Mouse (Mus musculus) ovary, postnatal 36 days (tissue): Measurements from ENCODE around the gene Adgrg3.

ENCODE experiments used
- DNase-seq: peaks from one replicate; pipeline ENCODE4 v3.0.0; 2022; ENCODE audit warnings: low spot score, mixed read lengths

The Adgrg3 gene

DNA sequence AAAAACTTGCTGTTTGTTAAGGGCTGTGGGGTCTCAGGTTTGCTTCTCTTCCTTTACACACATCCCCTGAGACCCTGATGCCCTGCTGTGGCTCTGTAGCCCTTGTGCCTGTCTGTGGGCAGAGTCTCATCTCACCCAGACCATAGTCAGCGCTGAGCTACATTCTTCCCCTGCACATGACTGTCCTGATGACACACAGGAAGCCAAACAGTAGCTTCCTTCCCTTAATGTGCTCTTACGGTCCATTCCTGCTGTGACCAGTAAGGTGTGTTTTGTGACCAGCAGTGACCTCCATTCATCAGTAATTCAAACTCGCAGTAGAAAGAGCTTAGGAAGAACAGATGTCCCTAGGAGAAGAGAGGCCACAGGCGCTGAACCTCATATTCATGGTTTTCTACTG, 6.9 kb downstream of the Adgrg3 start:
- no peak for DNase-seq

DNA sequence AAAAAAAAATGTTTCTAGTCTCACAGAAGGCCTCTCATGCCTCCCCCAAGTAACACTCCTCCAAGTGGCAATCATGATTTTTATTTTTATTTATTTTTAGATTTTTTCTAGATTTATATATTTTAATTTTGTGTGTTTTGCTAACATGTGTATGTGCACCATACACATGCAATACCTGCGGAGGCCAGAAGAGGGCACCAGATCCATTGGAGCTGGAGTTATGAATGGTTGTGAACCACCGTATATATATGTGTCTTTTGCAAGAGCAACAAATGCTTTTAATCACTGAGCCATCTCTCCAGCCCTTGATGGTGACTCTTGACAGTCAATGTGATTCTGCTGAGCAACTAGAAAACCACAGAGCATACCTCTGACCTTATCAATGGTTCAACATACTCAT, 7.9 kb downstream of the Adgrg3 start:
- DNase-seq, result no peak

DNA sequence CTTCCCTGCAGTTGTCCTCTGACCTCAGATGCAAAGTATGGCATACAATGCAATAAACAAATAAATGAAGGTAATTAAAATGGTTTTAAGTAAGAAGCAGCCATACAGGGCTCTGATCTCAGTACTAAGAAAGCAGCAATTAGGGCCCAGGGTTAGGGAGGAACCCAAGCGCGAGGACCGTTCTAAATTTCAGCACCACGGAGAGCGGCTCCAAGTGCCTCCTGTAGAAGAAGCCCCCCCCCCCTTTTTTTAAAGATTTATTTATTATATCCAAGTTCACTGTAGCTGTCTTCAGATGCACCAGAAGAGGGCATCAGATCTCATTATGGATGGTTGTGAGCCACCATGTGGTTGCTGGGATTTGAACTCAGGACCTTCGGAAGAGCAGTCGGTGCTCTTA, 10.9 kb downstream of the Adgrg3 start:
- DNase-seq, result peak; percentile 25

DNA sequence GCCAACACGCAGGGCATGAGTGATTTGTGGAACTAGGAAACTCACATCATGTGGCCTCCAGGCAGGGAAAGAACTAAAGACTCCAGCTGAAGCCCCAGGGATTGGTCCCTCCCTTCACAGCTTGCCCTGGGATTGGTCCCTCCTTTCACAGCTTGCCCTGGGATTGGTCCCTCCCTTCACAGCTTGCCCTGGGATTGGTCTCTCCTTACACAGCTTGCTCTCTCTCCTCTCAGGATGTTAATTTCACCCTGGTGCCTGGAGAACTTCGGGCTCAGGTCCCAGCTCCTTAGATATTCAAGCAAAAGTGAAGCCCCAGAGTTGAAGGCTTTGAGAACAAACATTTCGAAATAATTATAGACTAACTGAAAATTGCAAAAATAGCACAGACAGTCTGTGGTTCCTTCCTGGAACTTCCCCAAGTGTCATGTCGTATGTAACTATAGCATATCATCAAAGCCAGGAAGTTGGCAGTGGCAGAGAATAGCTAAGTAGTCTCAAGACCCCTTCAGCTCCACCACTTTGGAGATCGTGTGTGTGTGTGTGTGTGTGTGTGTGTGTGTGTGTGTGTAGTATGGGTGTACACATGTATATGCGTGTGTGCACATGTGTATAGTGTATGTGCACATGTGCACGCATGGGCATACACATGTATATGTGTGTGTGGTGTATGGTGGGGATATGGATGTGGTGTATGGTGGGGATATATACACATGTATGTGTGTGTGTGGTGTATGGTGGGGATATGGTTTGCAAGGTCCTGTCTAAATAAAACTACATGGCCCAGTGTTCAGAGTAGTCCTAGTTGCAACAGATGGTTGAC, 19.8 kb downstream of the Adgrg3 start:
- no peak for DNase-seq

DNA sequence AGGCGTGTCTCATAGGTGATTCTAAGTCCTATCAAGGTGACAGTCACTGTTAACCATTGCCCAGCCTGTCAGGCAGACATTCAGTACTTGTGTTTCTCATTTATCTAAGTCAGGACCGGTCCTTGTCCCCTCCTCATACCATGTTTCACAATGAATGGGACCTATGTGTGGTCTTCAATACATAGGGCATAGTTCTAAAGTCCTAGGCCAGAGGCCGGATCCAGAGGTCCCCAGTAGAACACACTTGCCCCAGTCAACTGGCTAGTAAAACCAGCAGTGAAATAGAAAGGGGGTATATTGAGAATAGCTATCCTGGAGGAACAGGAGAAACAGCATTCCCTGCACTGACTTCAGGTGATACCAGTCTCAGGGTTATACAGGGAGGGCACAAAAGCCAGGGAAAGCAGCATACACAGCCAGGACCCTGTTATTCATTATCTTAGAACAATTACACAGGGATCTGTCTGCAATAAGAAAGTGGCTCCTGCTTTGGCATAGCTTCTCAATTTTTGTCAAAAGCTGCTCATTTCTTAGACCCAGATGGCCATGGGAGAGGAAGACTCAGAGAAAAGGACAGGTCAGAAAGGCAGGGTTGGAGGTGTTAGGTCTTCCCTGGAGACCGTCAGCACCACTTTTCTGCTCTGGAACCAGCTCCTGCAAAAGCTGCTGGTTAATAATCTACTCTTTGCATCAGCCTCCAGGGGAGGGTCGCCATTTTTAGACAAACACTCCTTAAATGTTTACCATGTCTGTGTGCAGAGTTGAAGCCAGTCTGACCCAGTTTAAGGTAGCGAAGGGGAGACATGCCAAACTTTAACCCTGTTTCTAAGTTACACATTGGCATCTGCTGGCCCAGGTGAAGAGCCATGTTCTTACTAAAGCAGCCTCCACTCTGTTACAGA, 24.6 kb downstream of the Adgrg3 start:
- DNase-seq, result no peak

DNA sequence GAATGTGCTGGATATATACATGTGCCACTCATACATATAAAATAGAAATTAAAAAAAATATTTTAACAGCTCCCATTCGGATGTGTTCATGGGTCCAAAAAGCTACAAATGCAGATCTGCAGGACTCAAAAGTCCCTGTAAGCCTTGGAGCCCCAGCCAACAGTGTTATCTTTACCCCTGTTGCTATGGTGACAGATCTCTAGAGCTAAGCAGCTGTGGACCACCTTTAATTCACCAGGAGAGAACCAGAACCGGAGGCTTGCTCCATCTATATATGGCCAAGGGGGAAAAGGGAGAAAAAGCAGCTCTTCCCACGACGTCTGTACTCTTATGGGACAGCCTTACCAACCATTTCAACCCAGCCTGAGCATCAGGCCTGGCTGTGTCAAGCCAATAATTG, 27.3 kb downstream of the Adgrg3 start:
- DNase-seq, result no peak

DNA sequence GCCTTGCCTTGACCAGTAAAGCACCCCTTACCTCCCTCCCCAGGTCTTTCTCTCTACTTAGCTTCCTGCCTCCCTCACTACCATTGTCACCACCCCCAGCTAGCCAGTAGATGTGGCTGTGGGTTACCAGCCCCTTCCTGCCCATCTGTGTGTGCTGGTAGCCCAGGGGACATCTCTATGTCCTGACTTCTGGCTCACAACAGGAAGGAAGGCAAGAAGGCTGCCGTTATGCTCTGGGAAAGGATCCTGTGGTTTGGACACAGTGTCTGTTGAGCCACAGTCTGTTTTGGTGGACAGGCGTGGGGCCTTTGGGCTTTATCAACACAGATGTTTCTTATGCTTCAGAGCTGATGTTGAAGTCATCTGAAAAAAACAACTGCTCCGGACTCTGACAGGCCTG, 29.5 kb downstream of the Adgrg3 start:
- no peak for DNase-seq

DNA sequence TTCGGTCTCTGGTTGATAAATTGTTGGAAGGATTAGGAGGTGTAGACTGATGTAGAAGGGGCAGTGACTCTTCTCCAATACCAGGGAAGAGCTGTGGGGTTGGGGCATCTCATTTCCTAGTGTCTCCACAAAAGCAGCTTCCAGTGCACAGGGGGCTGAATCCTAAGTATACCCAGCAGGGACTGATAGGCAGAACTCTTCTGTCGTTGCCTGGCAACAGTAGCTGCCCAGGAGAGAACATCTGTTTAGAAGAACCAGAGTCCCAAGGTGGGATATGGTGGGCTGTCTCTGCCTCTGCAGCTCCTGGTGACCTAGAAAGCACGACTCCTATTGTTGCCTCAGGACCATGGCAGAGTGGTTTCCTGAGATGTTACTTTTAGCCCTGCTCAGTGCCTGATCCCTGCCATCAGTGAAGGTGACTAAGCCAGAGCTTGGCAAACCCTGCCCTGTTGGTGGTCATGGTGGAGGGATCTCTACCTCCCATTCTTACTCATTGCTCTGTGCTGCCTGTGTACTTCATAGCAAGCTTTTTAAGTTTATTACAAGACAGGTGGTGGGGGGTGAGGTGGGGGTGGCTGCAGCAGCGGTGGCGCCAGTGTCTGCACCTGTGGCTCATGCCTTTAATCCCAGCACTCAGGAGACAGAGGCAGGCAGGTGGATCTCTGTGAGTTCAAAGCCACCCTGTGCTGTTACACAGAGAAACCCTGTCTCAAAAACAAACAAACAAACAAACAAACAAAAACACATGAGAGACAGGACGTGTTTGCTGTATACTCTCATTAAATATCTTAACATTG, 30.6 kb downstream of the Adgrg3 start:
- no peak for DNase-seq

DNA sequence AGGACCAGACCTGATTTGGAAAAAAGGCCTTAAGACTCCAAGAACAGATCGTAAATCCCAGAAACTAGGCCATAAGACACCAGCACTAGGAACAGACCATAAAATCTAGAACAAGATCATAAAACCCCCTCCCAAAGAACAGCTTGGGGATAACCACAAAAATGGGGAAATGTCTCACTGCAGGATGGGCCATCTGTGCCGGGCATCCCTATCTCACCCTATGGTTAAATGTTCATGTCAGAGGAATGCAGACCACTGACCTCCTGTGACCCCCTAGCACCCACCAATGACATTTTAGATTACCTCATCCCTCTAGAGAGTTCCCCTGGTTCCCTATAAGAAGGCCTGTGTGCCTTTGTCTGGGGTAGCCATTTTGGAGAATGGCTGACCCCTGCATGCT, 32.1 kb downstream of the Adgrg3 start:
- no peak for DNase-seq

DNA sequence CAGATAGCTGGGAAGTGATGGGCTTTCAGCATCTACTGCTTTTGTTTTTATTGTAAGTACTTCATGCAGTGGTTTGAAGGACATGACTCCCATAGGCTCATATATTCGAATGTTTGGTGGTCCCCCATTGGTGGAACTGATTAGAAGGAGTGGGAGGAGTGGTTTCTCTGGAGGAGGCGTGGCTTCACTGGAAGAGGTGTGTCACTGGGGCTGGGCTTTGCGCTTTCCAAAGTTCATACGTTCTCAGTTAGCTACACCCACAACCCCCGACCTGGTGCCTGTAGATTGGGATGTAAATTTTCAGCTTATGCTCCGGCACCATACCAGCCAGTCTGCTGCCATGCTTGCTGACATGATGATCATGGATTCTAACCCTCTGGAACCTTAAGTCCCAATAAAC, 36.9 kb downstream of the Adgrg3 start:
- no peak for DNase-seq

DNA sequence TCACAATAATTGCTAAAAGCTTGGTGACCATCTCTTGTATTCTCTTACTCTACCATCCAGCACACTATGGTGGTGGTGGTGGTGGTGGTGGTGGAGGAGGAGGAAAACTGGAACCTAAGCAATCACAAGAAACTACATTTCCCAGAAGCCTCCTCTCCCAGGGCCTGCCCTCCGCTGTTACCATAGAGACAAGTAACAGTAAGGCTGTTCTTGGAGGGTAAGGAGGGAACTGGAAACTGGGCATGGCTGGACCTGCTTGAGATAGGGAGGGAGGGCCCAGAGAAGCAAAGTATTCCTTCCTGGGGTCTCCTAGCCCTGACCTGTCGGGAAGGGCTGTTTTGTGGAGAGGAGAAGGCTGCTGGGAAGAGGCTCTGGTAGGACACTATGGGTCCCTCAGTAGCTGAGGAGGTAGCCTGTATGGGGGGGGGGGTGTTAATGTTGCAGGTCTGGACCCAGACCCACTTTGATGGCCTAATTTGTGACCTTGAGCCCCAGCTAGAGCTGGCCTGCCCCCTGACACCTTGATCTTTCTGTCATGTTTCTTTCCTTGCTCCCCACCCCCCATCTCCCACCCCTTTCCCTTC, 37.5 kb downstream of the Adgrg3 start, which contains the start of gene Drc7:
Gene Drc7, plus strand, starts transcription at position 177 of the 584 bp plus-strand sequence.
- no peak for DNase-seq

DNA sequence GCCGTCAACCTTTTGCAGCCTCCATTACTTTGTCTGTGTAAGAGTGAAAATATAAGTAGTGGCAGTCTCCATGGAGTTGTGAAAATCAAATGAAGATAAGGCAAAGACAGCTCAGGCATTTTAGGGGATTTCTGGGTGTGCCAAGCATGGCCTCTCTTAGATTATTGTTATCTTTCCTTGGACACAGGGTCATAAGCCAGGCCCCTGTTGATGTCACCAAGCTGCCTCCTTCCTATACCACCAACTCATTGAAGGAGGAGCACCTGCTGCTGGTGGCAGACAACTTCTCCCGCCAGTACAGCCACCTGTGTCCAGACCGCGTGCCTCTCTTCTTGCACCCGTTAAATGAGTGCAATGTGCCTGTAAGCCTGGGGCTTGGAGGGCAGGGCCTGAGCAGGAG, 38.9 kb downstream of the Adgrg3 start:
- no peak for DNase-seq

DNA sequence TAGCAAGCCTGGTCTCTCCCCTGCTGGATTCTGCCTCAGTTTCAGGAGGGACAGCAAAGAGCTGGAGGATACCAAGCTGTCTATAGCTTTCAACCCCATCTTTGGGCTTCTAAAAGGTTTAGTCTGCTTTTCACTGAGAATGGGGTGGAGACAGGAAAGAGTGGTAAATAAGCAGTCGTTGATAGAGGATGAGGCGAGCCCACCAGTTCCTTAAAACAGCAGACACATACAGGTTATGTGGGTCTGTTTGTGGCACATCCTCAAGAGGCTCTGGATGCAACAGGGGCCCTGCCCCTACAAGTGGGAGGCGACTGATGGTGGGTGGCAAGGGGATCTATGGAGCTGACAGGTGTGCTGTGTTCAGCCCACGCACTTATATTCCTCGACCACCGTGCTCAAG, 41.2 kb downstream of the Adgrg3 start:
- no peak for DNase-seq

DNA sequence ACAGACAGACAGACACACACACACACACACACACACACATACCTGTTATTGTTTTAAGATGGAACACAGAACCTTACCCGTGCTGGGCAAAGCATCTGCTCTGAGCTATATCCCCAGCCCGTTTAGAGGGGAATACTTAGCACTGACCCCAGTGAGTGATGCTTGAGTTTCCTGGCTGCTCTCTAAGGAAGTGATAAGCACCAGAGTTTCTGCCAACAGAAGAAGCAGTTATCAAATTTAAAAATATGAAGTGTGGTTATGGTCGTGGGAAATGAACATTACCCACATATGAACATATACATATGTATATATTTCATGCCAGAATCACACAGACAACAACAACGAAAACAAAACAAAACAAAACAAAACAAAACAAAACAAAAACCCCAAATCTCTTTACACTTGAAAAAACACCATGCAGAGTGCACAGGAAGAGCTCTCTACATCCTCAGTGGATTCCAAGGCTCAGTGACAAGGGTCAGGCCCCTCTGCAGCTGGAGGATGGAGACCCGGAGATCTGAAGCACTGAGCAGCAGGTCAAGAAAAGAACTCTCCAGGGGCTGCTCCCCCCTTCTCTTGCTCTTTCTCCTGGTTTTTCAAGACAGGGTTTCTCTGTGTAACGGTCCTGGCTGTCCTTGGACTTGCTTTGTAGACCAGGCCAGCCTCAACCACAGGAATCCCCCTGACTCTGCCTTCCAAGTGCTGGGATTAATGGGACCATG, 42.5 kb downstream of the Adgrg3 start:
- DNase-seq, result no peak

DNA sequence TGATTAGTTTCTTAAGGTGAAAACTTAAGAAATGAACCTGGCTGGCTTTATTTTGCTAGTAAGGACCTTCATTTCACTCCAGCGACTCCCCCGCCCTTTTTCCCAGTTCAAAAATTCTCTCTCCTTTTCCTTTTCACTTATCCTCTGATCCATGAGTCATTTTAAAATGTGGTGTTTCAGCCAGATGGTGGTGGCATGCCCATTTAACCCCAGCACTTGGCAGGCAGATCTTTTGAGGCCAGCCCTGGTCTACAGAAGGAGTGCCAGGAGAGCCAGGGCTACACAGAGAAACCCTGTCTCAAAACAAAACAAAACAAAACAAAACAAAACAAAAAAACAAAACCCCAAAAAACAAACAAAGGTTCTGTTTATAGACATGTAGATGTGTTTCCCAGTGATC, 47.0 kb downstream of the Adgrg3 start:
- no peak for DNase-seq

DNA sequence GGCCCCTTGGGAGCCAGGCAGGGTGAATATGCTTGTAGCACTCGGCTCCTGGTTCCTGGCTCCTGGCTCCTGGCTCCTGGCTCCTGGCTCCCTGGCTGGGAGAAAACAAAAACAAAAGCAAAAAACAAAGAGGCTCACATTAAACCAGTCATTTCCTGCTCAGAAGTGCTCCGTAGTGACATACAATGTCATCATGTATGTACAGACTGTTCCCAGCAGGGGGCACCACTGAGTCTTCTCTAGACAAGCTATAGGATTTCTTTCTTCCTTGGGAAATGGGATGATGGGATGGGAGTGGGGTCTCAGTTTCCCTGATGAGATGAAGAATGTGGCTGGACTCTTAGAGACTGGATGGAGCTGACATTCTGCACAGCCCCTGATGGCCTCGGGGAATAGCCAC, 50.1 kb downstream of the Adgrg3 start:
- peak; percentile 40 for DNase-seq

DNA sequence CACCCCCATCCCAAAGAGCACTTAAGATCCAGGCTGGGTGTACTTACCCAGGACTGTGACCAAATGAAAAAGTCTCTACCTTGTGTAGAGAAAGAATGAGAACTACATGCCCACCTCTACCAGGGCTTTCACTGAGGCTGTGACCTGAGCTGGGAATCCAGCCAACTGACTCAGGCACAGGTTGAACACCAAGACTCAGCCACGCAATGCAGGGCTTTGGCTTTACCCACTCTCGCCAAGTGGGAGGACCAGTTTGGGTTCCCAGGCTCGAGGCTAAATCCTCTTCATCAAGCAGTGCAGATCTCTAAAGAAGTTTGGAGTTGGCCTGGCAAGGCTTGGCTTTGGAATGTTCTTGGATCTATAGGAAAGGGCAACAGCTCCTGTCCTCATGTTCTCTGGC, 58.0 kb downstream of the Adgrg3 start:
- DNase-seq, result no peak

DNA sequence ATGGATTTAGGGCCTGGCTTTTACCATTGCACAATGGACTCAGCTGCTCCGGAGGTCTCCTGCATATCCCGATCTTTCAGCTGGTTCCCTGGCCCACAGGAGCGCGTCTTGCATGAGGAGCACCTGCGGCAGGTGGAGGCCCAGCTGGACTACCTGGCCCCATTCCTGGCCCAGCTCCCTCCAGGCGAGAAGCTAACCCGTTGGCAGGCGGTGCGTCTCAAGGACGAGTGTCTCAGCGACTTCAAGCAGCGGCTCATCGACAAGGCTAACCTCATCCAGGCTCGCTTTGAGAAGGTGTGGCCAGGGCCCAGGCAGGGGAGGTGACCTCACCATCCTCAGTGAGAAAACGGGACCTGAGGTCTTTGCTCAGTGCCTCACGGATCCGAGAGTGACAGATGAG, 58.7 kb downstream of the Adgrg3 start:
- no peak for DNase-seq

DNA sequence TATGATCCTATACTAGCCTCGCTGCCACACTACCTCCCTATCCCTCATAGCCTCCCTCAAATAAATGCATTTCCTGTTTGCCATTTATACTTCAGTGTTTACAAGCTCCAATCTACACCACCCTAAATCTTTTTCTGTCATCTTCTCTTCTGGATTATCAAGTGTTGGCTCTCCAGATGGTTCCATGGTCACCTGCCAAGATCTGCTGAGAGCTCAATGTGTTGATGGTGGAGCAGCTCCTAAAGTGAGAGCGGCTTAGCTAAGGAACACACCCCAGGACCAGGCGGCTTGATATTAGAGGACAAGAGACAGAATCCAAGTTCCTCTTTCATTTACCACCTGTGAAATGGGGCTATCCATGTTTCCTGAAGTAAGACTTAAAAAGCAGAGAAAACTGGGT, 60.6 kb downstream of the Adgrg3 start:
- DNase-seq, result no peak

DNA sequence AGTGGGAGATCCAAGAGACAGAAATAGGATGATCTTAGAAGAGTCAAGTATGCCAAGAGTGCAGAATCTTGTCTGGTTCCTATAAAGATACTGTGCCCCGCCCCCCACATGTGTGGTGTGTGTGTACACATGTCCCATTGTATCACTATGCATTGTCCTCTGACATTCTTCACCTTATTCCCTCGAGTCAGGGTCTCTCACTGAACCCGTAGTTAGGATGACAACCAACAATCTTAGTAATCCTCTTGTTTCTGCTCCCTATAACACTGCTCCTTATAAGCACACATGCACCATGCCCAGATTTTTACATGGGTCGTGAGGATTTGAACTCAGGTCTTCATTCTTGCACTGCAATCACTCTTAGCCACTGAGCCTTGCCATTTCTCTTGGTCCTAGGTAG, 61.8 kb downstream of the Adgrg3 start:
- DNase-seq, result no peak
